ENCODE assay signal across 8 mouse cellular contexts in genomic region chr5:77358347-77358746, GRCm38 (mm10). TPM values are rescaled to one million over a fixed set of nuclear protein-coding genes. Genes with fewer than 3 reads are reported as not detected.
DNase-seq lines count a peak whose midpoint lies in the region; ATAC-seq lines count a peak whose summit lies in the region.

No protein-coding gene starts in this region.

- H3K4me1 ChIP-seq in brown adipose tissue, adult 24 weeks (ENCODE audit: control insufficient read depth, insufficient read depth, insufficient read length, low read length): peaks cover 24% of the 10 kb centered on the region
- peaks cover 21% of the 10 kb centered on the region for H3K4me1 ChIP-seq in intestine, embryonic 16.5 days (ENCODE audit: control insufficient read depth, insufficient read depth, low read length)
- peaks cover 35% of the 10 kb centered on the region for H3K4me1 ChIP-seq in lung, embryonic 15.5 days

- peak overlapping the region; percentile 56 for H3K9ac ChIP-seq in intestine, embryonic 16.5 days (ENCODE audit: low read depth, low read length)
- peak overlapping the region; percentile 33 for H3K9ac ChIP-seq in lung, embryonic 15.5 days

- WGBS in intestine, embryonic 16.5 days: 3% methylated on average over 10 of the region's 10 CpGs
- 0% methylated on average over 10 of the region's 10 CpGs for WGBS in lung, embryonic 15.5 days

- ATAC-seq in granulocyte monocyte progenitor cell, adult 5-6 weeks (replicated peaks; ENCODE audit: poor library complexity, severe bottlenecking): peak; percentile 60
- ATAC-seq in intestine, embryonic 16.5 days: peak; percentile 60
- peak; percentile 72 for ATAC-seq in lung, embryonic 15.5 days (ENCODE audit: borderline replicate concordance, extremely low read depth, low FRiP score, low TSS enrichment)
- ATAC-seq in cerebellum, adult (ENCODE audit: insufficient number of reproducible peaks, low FRiP score, low TSS enrichment): no peak

- peak; percentile 60 for DNase-seq in MN1 (ENCODE audit: low spot score)
- peak; percentile 47 for DNase-seq in ovary, postnatal 14 days (ENCODE audit: low spot score)
- DNase-seq in left cerebral cortex, adult 18-20 months (ENCODE audit: low spot score in 2 of 2): no peak

- peak overlapping the region; percentile 65 for H3K4me2 ChIP-seq in intestine, embryonic 16.5 days (ENCODE audit: low read depth, low read length)
- H3K4me2 ChIP-seq in lung, embryonic 15.5 days: peak overlapping the region; percentile 60

- H3K4me3 ChIP-seq in brown adipose tissue, adult 24 weeks (ENCODE audit: insufficient read depth, low read depth, low read length): peak overlapping the region; percentile 80
- H3K4me3 ChIP-seq in intestine, embryonic 16.5 days (ENCODE audit: low read length): peak overlapping the region; percentile 50
- H3K4me3 ChIP-seq in lung, embryonic 15.5 days: peak overlapping the region; percentile 37

- H3K36me3 ChIP-seq in intestine, embryonic 16.5 days (ENCODE audit: control insufficient read depth, insufficient read depth, low read length): no peaks in the 10 kb centered on the region
- no peaks in the 10 kb centered on the region for H3K36me3 ChIP-seq in lung, embryonic 15.5 days

- no peaks in the 10 kb centered on the region for H3K27me3 ChIP-seq in intestine, embryonic 16.5 days (replicated peaks; ENCODE audit: control insufficient read depth, insufficient read depth, low read length)
- no peaks in the 10 kb centered on the region for H3K27me3 ChIP-seq in lung, embryonic 15.5 days

- H3K9me3 ChIP-seq in intestine, embryonic 16.5 days (ENCODE audit: control insufficient read depth, low read length): no peaks in the 10 kb centered on the region
- H3K9me3 ChIP-seq in lung, embryonic 15.5 days: no peaks in the 10 kb centered on the region

- H3K27ac ChIP-seq in brown adipose tissue, adult 24 weeks (replicated peaks; ENCODE audit: low read depth, low read length): peak overlapping the region; percentile 91
- H3K27ac ChIP-seq in intestine, embryonic 16.5 days (ENCODE audit: low read length): peak overlapping the region; percentile 76
- peak overlapping the region; percentile 90 for H3K27ac ChIP-seq in lung, embryonic 15.5 days

RNA-seq across cellular contexts. Expression of gene Polr2b, which starts 48.4 kb away (rescaled TPM):
- 25.0 and 43.6 TPM in 2 replicates for polyA plus RNA-seq in brown adipose tissue, adult 24 weeks (2012; ENCODE audit: insufficient read depth, insufficient read length, missing spikeins)
- 61.4 and 71.7 TPM in 2 replicates for total RNA-seq in granulocyte monocyte progenitor cell, adult 5-6 weeks (2014; fragmentation: Nextera tagmentation)
- 136 and 140 TPM in 2 replicates for total RNA-seq in granulocyte monocyte progenitor cell, adult 5-6 weeks (2017)
- 43.4 and 44.0 TPM in 2 replicates for polyA plus RNA-seq in intestine, embryonic 16.5 days (2015; fragmentation: Nextera tagmentation; extraction: Ambion mirVana)
- 64.0 and 65.1 TPM in 2 replicates for polyA plus RNA-seq in lung, embryonic 15.5 days (2015; fragmentation: Nextera tagmentation; extraction: Ambion mirVana)
- 10 to 100 TPM; 44.0 to 45.3 TPM for total RNA-seq in left cerebral cortex, adult 18-20 months (2021)

RNA-seq across cellular contexts. Expression of gene Noa1, which starts 48.5 kb away (rescaled TPM):
- polyA plus RNA-seq in brown adipose tissue, adult 24 weeks (2012; ENCODE audit: insufficient read depth, insufficient read length, missing spikeins): 22.2 and 29.5 TPM in 2 replicates
- total RNA-seq in granulocyte monocyte progenitor cell, adult 5-6 weeks (2014; fragmentation: Nextera tagmentation): 46.2 and 54.2 TPM in 2 replicates
- 8.8 and 16.5 TPM in 2 replicates for total RNA-seq in granulocyte monocyte progenitor cell, adult 5-6 weeks (2017)
- polyA plus RNA-seq in intestine, embryonic 16.5 days (2015; fragmentation: Nextera tagmentation; extraction: Ambion mirVana): 30.9 and 32.6 TPM in 2 replicates
- 28.4 and 29.4 TPM in 2 replicates for polyA plus RNA-seq in lung, embryonic 15.5 days (2015; fragmentation: Nextera tagmentation; extraction: Ambion mirVana)
- 10 to 100 TPM; 21.2 to 23.1 TPM for total RNA-seq in left cerebral cortex, adult 18-20 months (2021)

RNA-seq across cellular contexts. Expression of gene Igfbp7, which starts 49.5 kb away (rescaled TPM):
- polyA plus RNA-seq in brown adipose tissue, adult 24 weeks (2012; ENCODE audit: insufficient read depth, insufficient read length, missing spikeins): 85.5 and 137 TPM in 2 replicates
- 4.6 TPM in 1 of 2 replicates, not detected in the other for total RNA-seq in granulocyte monocyte progenitor cell, adult 5-6 weeks (2014; fragmentation: Nextera tagmentation)
- total RNA-seq in granulocyte monocyte progenitor cell, adult 5-6 weeks (2017): 1.4 TPM in 1 of 2 replicates, not detected in the other
- polyA plus RNA-seq in intestine, embryonic 16.5 days (2015; fragmentation: Nextera tagmentation; extraction: Ambion mirVana): 85.2 and 109 TPM in 2 replicates
- polyA plus RNA-seq in lung, embryonic 15.5 days (2015; fragmentation: Nextera tagmentation; extraction: Ambion mirVana): 77.7 and 88.4 TPM in 2 replicates
- total RNA-seq in left cerebral cortex, adult 18-20 months (2021): 10 to 100 TPM; 36.1 to 38.5 TPM

Comparison
In these comparisons a context has a peak if more than half of its experiments do, and no peak if none do; other contexts are left out.
1. DNase-seq: peak in MN1 (single experiment) and ovary, postnatal 14 days (single experiment); none in left cerebral cortex, adult 18-20 months (0 of 2).
2. Peak in every context shown above with its lines, with median percentiles within 50 percentile points of each other: H3K27ac ChIP-seq and H3K4me3 ChIP-seq.